Mouse (Mus musculus) NIH3T3 (cell line): Measurements from ENCODE around the gene Slc25a42.

Experiments
- DNase-seq: peaks from one replicate; pipeline ENCODE4 v3.0.0-alpha.2; 2012; ENCODE audit warnings: low read depth

Slc25a42 gene

DNA sequence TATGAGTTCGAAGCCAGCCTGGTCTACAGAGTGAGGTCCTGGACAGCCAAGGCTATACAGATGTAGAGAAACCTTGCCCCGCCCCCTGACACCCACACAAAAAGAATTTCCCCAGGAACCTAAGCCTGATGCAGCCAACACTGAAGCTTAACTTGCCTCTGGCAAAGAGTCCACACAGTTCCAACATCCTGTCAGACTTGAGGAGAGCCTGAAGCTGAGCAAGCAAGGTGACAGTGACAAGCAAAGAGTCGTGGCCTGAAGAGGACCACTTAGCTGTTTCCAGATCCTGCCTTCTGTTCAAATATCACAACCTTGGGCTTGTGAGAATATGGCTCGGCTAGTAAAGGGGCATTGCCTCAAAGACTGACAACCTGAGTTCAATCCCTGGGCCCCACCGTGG is 3.0 kb upstream of the Slc25a42 start:
- peak; percentile 30 for DNase-seq

DNA sequence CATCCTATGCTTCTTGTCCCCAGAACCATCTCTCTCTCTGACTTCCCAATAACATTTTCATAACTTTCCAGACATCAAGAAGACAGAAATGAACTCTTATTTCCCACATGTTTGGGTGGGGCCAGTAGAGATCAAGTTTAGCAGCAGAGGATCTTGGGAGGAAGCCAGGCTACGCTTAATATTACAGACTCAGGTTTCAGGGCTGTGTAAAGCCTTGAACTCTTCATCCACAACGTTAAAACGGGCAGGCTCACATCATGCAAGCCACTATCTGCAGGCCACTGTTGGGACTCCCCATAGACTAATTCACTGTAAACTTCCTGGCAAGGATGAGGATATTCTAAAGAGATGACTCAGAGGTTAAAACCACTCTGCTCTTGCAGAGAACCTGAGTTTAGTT is 2.3 kb upstream of the Slc25a42 start:
- DNase-seq: peak; percentile 79

DNA sequence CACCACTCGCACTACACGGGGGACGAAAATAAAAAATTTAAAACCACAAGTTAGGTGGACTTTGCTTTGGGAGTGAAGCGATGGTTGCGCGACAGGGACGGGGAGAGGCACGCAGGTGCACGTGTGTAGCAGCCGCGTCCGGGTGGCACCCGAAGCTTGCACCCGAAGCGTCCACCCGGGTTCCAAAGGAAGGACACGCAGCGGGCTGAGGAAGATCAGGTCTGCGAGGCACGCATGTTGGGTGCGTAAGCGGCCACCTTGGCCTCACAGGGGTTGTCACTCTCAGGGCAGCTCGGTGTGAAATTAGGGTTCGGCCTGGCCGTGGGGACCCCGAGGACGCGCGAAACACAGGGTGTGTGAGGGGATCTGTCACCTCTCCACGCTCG is 386 bp downstream of the Slc25a42 start:
- DNase-seq: no peak

DNA sequence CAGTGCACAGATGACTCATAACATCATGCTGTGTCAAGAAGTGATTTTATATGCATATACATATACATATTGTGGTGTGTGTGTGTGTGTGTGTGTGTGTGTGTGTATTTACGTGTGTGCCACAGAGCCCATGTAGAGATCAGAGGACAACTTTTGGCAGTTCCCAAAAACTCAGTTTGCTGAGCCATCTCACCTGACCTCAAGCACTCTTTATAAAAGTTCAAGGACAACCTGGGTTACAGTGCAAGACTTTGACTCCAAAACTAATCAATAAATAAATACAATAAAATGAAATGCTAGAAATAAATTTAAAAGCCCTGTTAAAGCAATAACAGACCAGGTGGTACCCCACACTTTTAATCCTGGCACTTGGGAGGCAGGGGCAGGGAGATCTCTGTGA is 830 bp downstream of the Slc25a42 start:
- DNase-seq: no peak

DNA sequence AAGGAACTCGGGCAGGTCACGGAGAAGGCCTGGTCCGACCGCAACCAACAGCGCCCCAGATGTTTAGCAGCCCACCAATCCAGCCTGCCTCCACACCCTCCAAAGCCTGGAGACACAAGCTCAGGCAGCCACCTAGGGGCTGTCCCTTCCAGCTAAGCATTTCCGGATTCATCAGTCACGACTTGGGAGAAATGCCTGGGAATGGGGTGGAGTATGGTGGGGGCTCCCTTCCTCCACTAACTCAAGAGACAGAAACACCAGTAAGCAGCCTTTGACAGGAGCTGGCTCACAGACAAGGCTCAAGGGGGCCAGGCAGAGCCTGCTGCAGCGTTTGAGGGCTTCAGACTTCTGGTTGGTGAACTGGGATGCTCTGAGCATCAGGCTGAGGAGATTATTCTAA is 1.6 kb downstream of the Slc25a42 start:
- peak; percentile 45 for DNase-seq

DNA sequence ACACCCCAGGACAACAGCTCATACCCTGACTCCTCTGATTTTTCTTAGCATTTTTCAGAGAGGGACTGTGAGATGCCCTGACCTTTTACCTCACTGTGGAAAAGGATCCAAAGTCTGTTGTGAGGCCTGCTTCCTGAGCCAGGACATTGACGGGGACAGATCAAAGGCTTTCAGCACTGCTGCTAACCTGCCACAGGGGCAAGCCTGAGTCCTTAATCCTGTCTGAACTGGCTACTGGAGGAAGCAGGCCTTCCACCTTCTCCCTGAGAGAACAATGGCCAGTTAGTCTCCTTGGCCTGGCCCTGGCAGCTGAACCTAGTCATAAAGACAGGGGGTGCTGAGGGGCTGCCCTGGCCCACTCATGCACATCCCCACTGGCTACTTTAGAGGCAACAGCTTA is 4.0 kb downstream of the Slc25a42 start:
- DNase-seq: no peak

DNA sequence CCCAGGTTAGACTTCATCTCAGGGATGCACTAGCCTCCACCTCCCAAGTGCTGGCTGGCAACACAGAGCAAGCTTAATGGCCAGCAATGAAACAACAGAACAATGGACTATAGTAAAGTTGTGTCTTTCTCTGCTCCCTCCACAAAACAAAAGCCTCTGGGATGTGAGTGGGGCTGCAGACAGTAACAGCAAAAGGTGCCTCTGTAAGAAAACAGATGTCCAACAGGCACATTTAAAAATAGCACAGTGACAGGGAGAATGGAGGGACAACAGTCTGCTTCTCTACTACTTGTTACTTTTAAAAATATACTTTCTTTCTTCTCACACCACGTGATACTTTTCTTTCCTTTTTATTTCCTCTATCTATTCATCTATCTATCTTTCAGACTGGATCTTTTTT is 7.3 kb downstream of the Slc25a42 start:
- DNase-seq: no peak

DNA sequence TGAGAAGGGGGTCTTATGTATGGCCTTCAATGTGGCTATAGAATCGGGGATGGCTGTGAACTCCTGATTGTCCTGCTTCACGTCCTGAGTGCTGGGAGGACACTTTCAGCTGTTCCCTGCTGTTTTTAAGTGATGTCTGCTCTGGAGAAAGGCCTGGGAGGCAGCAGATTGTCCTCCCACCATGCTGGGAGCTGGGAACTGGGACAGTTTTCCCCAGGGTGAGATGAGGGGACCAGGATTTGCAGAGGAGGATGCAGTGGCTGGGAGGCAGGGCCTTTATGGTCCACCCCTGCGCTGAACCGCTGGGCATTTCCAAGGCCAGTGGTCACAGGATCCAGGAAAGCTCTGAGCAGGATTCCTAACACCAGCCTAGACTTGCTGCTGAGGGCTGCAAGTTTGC is 9.0 kb downstream of the Slc25a42 start:
- DNase-seq: no peak

DNA sequence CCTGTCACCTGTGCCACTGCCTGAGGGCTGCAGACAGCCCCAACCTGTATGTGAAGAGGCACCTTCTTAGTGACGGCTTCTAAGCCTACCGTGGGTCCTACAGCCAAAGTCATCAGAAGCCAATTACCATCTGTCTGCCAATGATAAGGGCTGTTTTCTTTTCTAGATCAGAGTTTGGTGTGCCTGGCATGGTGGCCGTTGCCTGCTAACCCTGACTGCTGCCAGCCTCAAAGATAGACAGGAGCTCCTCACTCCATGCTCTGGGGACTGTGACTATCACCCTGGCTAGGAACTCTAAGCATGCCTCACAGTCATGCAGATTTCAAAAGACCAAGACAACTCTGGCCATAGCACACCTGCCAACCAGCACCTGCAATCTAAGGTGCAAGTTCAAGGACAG is 10.7 kb downstream of the Slc25a42 start:
- DNase-seq: no peak

DNA sequence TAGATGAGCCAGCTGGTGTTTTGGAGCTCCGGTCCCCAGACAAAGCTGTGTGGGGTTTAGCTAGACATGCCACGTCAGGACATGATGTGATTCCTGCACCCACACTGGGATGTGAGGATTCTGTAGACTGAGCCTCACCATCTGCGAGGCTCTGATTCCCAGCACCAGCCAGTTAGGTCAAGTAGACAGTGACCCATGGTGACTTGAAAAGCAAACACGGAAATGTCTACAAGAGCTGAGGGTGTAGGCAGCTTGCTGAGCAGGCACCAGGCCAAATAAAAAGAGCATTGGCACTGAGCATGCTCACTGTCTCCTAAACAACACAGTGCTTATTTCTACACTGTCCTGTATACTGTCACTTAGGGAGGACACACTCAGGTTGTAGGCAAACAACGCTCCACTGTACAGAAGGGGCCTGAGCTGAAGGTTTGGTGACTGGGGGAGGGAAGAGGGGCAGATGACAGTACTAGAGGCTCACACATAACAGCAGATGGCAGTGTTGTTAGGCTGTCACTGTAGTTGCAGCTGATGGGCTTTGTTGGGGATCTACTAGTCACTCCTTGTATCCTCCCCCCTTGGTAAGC is 11.9 kb downstream of the Slc25a42 start:
- DNase-seq: peak; percentile 55

DNA sequence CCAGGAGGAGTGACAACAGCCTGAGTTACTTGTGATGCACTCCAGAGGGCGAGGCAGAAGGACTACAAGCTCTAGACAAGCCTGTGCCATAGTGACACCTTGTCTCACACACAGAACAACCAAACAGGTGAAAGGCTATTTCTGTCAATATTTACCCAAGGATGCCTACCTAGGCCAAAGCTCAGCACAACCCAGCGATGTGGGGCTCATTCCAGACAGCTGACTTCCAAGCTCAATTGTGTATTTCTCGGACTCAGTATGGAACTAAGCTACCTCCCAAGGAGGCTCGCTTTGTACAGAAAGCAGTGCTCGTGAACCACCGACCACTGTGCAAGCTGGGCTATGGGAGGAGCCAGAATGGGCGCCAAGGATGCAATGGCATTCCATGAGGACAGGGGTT is 14.5 kb downstream of the Slc25a42 start:
- no peak for DNase-seq

DNA sequence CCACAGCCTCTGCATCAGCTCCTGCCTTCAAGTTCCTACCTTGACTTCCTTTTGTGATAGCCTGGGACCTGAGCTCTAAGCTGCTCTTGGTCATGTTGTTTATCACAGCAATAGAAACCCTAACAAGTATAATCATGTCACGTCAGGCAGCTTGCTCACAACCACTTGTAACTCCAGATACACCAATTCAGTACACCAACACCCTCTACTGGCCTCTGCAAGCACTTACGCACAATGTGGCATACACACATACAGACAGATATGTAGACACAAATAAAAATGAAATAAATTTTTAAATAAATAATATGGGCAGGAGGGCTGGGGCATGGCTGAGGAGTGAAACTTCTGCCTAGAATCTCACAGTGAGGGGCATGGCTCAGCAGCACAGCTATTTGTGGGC is 16.3 kb downstream of the Slc25a42 start:
- DNase-seq: no peak

DNA sequence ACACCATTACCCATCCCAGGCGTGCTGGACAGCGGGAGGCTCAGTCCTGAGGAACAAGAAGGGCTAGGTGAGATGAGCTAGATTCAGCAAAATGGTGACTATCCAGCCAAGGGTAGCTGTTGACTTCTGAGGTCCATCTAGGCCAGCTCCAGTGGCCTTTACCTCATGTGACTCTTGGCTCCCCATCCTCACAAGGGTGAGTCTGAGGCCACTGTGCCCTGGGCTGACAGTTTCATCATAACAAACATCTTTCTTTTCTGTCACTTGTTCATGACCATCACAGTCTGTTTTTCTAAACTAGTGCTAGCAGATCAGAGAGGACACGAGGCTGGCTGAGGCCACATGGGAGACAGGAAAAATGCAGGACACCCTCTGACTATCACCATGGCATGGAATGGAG is 17.9 kb downstream of the Slc25a42 start:
- DNase-seq: no peak

DNA sequence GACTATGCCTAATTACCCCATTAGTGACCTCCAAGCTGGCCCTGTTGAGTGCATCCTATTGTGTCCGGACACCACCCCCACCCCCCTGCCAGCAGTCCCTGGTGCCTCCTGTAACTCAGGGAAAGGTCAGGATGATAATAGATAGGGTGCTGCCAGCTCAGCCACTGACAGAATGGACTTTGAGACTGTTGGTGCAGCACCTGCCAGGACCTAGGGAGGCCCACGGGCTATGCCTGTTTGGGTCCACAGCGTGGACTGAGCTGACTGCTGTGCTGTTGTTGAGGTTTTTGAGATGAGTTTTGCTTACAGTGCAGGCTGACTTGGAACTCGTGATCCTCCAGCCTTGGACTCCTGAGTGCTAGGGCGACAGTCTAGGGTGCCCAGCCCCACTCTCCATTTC is 18.9 kb downstream of the Slc25a42 start:
- no peak for DNase-seq

DNA sequence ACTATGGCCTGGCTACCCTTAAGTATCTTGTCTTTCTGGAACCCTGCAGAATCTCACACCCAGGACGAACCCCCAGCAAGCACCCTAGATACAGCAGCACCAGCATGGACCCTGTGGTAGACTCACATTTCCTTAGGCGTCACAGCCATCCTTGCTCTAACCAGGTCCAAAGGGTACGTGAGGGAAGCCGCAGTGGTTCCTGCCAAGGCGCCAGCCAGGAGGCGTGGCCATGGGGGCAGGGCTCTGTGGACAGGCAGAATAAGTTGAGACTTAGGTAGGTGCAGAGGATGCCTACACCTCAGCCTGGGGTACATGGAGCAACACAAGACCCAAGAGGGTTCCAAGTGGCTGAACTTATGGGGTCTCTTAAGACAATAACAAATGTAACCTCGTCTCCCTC is 23.4 kb downstream of the Slc25a42 start:
- no peak for DNase-seq

DNA sequence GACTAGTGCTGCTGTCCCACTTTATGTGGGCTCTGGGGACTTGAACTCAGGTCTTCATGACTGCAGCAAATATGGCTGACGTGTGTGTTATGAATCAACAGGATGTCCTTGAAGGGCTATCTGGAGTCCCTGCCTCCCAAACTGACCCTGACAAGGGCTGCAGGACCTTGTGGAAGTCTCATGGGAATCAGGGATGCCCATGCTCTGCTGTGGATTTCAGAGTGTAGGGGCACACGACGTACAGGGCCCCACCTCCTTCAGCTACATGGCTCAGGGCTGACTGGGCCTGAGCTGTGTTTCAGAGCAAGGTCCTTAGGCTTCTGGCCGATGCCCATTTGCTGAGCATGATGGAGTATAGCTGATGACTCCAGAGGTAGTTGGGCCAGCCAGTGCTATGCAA is 28.9 kb downstream of the Slc25a42 start:
- no peak for DNase-seq

DNA sequence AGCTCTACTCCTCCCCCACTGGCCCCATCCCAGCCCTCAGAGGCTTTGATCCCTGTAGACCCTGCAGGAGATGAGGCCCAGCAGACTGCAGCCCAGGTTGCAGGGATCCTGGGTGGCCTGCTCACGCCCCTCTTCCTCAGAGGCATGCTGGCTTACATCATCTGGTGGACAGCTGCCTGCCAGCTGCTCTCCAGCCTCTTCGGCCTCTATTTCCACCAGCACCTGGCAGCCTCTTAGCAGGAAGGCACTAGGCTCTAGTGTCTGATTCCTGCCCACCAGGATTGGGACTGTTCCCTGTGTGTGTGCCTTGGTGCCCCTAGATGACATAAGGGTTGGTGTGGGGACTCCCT is 30.2 kb downstream of the Slc25a42 start:
- no peak for DNase-seq

DNA sequence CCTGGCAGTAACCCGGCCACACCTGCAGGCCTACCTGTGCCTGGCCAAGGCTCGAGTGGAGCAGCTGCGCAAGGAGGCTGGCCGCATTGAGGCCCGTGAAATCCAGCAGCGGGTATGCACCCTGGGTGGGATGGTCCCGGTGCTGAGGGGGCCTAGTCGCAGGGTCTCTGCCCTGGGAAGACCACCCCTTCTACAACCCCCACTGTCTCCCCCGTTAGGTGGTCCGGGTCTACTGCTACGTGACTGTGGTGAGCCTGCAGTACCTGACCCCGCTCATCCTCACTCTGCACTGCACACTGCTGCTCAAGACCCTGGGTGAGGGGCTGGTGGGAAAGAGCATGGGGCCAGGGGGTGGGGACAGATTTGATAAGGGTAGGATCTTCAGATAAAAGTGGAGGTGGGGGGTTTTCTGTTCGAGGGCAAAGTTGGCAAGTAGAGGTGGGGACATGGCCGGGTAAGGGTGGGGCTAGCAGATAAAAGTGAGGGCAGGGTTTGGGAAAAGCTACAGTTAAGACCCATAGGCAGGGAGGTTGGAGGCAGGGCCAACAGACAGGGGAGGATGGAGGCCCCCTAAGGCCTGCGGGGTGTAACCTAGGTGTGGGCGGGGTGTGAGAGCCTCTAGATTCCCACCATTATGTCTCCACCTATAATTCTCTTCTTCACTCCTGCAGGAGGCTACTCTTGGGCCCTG is 30.7 kb downstream of the Slc25a42 start:
- DNase-seq: no peak

DNA sequence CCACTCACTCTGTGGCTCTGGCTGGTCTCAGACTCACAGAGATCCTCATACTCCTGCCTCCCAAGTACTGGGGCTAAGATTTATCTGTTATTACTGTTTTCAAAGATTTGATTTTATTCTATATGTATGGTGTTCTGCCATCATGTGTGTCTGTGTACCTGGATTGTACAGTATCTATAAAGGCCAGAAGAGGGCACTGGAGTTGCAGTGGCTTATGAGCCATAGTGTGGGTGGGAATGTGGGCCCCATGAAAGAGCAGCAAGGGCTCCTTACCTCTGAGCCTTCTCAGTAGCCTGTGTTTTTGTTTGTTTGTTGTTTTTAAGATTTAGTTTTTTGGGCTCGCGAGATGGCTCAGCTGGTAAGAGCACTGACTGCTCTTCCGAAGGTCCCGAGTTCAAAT is 33.0 kb downstream of the Slc25a42 start:
- peak; percentile 53 for DNase-seq

DNA sequence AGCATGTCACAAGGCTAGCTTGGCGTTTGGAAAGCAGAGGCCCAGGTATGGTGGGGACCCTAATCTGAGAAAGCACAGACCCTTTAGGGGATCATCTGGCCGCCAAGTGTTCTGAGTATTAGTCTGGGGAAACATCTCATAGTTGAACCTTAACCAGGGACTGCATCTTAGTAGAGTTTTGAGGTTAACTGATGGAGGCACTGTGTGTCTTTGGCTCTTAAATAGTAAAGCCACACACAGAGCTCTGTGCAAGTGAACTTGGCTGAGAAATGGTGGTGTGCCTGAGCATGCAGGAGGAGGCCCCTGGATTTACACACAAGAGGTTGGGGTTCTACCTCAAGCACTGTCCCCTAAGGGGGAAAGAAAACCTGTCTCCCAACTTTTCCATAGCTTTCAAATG is 33.9 kb downstream of the Slc25a42 start:
- DNase-seq: no peak

DNA sequence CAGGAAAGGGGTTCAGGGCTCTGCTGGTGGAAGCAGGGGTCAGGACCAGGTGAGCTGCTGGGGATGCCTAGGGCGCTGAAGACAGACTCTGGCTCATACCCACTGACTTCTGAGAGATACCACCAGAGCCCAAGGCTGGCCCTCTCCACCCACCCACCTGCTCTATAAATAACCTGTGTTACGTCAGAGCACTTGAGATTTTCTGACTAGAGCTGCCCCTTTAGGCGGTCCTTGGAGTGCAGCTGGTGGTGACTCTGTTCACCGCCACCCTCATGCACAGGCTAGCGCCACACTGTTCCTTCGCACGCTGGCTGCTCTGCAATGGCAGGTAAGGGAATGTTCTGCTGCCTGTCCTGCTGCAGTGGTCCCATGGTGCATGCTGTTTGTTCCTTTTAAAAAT is 38.0 kb downstream of the Slc25a42 start:
- no peak for DNase-seq

DNA sequence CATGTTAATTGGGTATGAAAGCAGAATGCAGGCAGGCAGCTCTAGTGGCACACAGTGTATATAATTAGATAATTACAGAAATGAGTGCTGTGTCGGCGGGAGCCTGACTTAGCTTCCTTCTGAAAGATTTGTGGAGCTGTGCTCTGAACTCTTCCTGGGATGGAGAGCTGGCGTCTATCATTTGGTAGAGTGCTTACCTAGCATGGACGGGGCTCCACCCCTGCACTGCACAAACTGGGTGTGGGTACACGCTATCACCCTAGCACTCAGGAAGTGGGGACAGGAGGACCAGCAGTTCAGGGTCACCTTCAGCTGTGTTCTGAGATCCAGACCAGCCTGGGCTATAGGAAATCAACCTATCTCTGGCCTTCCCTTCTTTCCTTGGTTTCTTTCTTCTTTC is 38.8 kb downstream of the Slc25a42 start:
- DNase-seq: no peak

DNA sequence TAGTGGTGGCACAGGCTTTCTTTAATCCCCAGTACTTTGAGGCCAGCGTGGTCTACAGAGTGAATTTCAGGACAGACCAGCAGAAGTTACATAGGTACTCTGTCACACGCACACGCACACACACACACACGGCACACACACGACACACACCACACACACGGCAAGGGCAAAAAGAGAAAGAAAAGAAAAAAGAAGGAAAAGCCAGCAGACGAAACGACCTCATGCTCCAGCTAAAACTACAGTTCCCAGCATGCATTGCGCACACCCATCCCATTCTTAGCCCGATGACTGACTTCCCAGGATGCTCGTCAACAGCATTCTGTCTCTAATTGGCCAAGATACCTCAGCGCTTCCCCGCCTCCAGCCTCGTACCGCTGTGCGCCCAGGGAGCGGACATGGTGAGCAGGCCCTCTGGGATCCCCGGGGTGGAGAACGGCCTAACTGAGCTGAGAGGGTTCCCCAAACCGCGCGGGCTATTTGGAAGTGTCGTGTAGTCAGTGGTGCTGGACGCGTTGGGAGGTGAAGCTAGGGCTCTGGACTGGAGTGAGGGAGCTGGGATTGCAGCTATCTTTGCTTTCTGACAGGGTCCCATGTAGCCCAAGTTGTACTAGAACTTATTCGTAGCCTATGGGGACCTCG is 39.9 kb downstream of the Slc25a42 start, which contains the start of gene Tmem161a:
Gene Tmem161a, plus strand, starts transcription at position 314 of the 639 bp plus-strand sequence.
- DNase-seq: peak; percentile 97

DNA sequence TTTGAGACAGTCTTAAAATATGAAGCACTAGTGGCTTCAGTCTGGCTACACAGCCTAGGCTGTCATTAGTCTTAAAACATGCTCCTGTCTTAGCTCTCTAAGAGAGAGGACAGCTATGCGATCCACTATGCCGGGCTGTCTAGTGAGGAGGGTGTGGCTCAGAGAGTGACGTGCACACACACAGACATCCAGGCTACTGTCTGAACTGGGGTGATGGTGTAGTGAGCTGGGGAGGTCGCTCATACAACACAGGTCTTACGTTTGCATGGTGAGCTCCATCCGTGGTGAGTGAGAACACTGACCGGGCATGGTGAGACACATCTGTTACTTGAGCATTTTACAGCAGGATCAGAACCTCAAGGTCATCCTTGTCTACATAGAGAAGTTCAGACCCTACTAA is 40.9 kb downstream of the Slc25a42 start:
- no peak for DNase-seq
